Mouse (Mus musculus) granulocyte monocyte progenitor cell, adult 5-6 weeks (primary cell): ENCODE results near the gene Map2k2. TPM values are rescaled to one million over a fixed set of nuclear protein-coding genes. Genes with fewer than 3 reads are reported as not detected.

Experiments used
- ATAC-seq: replicated peaks from 2 replicates; pipeline ENCODE4 v1.8.0; 2016; ENCODE audit warnings: mild to moderate bottlenecking, moderate TSS enrichment, inconsistent platforms; ENCODE audit not compliant: poor library complexity, severe bottlenecking
- total RNA-seq, 2 experiments: library from RNA; stranded (forward) in 1 of 2; stranded (reverse) in 1 of 2; fragments of 200-712, 200-1000 nt in 1 of 2; fragments of >200 nt in 1 of 2; fragmentation: Nextera tagmentation in 1 of 2; gene quantifications; 2 replicates each; pipeline ENCODE4 v1.2.3; 2014 to 2017

Gene Map2k2
- total RNA-seq, 2 experiments from 2014 or later = 35.0 to 50.8 TPM

DNA sequence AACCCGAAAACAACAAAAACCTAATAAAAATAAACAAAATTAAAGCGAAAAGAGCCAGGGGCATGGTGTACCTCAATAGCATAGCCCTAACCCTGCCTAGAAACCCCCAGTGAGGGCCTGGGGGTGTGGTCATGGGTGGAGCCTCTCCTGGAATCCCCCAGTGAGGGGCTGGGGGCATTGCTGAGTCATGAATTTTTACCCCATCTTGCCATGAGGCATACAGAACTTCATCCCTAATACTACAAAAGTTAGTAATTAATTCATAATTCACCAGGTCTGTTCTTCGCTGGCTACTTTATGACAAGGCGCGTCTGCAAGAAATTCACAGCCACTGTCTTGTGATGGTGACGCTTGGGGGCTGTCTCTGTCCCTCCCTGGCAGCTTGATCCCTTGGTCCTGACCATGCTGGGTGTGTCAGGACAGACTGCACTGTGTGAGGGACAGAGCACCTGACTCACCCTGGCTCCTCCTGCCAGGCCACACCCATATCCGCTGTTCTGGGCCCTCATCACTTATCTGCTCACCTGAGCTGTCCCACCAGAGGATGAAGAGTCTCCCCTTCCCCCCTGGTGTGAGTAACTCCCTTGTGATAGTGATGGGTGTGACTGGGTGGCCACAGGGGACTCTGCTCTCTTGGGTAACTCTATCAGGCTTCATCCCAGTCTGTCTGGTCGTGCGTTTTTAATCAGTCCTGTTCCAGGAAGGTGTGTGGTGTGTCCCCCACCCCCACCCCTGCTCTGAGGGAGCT is 10.6 kb upstream of the Map2k2 start:
- ATAC-seq = no peak

DNA sequence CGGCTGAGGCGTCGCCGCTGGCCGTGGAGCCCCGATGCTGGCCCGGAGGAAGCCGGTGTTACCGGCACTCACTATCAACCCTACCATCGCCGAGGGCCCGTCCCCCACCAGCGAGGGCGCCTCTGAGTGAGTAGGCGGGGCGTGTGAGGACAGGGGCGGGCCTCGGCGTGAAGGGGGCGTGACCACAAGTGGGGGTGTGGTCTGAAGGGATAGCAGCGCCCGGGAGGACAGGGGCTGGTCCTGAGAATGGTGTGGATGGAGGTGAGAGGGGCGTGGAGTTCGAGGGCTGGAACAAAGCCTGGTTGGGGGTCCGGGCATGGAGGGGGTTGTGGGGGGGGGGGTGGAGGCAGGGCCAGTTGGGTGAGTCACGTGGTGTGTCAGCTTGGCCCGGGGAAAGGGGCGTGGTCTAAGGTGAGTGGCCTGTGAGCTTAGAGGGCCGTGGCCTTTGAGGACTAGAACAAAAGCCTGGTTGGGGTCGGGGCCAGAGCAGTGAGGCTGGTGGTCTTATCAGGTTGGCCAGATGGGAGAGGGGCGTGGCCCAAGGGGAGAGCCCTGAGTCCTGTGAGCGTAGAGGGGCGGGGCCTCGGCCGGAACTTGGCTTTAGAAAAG is 502 bp downstream of the Map2k2 start:
- ATAC-seq = peak; percentile 82

DNA sequence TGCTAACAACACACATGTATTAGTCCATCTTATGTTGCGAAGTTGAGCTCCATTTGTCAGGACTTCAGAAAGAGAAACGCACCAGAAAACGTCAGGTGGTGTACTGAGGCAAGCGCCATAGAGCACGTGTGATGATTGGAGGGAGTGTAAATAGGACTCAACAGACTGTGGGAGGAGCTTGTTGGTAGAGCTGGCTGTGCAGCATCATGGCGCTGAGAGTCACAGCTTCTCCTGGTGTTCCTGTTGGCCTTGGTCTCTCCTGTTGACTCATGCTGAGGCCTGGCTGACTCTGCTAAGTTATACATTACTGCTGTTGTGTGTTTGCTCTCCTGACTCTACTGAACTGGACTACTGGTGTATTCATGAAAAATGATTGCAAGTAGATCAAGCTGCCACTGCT is 7.2 kb downstream of the Map2k2 start:
- ATAC-seq = no peak

DNA sequence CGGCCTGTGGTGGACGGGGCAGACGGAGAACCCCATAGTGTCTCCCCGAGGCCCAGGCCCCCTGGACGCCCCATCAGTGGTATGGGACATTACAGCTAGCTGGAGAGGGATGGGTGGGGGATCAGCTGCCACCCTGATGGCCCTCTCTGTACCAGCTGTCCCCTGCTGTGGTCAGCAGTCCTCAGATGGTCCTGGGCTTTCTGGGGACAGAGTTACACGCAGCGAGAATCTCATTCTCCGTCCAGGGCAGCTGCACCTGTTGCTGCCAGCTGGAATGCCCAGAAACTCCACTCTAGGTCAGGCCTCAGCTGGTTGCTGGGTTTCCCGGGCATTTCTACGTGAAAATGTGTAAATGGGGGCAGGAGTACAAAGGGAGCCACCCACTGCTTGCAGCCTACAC is 13.9 kb downstream of the Map2k2 start:
- no peak for ATAC-seq

DNA sequence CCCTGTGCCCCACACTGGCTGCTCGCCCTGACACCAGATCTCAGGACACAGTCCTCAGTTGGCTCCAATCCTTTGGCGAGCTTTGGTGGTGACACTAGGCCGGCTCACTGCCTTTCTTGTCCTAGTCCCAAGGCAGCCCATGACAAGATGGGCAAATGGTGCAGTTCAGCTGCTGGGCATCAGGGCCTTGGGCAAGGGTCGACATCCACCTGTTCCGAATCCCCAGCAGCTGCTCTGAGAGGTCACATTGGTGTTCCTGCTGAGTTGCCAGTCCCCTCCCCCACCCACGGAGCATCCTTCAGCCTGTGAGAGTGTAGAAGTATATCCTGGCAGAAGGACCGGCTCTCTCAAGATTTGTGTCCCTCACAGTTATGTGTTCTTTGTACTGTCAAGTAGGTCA is 14.9 kb downstream of the Map2k2 start:
- no peak for ATAC-seq

DNA sequence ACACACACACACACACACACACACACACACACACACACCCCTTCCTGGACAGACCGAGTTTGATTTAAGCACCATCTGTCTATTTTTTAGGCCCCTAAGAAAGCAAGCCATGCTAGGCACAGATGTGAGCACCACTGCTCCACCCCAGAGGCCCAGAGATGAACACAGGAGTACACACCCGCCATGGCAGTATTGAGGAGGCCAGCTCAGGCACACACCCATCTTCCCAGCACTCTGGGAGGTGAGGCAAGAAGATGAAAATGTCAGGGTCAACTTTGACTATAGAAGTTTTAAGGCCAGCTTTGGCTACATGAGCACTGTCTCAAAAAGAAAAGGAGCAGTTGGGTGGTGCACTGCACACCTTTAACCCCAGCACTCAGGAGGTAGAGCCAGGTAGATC is 17.2 kb downstream of the Map2k2 start:
- ATAC-seq = no peak

DNA sequence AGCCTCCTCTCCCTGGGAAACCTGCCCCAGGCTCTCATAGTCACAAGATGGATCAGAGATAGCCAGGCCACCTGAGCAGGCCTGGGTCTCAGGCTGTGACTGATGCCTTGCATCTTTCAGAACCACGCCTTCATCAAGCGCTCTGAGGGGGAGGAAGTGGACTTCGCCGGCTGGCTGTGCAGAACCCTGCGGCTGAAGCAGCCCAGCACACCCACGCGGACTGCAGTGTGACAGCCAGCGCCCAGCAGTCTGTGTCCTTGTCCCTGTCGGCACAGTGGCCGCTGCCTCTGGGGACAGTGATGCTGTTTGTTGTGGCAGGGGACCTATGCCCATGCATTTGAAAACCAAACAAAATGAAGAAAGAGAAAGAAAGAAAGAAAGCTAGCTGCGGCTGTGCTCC is 17.8 kb downstream of the Map2k2 start:
- no peak for ATAC-seq

DNA sequence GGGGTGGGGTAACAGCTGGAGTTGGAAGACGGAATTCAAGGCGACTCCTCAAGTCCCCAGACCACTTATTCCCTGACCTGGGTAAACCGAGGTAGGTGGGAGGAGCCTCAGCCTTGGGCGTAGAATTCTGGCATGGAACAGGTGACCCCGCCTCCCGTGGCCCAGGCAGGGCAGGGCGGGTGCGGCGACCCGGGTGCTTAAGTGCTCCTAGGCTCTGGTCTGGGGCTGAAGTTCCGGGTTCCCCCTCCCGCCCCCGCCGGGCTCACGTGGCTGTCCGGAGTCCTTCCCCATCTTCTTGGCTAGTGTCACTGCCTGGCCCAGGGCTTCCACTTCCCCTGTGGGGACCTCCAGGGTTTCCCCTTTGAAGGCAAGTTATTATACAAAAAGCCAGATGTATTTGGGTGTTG is 28.5 kb downstream of the Map2k2 start:
- peak; percentile 40 for ATAC-seq

DNA sequence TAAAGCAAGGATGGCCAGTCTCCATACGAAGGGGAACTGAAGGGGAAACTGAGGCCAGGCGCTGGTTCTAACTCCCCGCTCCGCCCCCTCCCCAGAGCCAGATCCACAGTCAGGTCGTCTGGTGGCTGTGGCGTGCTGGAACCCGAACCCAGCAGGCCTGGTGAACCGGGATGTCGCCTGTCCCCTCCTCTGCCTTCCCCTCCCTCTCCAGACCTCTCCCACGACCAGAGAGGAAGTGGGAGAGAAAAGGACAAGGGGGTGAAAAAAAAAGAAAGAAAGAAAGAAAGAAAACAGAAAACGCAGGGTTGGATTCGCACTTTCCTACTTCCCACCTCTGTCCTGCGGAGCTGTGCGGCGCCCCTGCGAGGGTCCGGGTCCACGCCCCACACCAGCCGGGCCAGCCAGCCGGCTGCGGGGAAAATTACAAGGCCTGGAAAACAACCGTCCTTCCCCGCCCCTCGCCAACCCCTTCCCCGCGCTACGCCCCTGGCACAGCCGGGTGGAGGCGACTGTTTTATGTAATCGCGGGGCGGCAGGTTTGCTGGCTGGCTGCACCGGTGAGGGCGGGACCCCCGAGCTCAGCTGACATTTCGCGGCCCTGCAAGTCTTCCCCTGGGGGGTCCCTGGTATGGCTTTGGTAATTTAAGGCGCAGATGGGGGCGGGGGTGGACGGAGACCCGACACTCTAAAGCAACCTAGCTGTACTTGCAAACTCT is 29.4 kb downstream of the Map2k2 start, which contains the start of gene Zbtb7a:
Zbtb7a (plus strand) TSS at position 255 of the 716 bp plus-strand sequence.
- ATAC-seq = peak; percentile 5; the same call in 1 of the 2 replicates

DNA sequence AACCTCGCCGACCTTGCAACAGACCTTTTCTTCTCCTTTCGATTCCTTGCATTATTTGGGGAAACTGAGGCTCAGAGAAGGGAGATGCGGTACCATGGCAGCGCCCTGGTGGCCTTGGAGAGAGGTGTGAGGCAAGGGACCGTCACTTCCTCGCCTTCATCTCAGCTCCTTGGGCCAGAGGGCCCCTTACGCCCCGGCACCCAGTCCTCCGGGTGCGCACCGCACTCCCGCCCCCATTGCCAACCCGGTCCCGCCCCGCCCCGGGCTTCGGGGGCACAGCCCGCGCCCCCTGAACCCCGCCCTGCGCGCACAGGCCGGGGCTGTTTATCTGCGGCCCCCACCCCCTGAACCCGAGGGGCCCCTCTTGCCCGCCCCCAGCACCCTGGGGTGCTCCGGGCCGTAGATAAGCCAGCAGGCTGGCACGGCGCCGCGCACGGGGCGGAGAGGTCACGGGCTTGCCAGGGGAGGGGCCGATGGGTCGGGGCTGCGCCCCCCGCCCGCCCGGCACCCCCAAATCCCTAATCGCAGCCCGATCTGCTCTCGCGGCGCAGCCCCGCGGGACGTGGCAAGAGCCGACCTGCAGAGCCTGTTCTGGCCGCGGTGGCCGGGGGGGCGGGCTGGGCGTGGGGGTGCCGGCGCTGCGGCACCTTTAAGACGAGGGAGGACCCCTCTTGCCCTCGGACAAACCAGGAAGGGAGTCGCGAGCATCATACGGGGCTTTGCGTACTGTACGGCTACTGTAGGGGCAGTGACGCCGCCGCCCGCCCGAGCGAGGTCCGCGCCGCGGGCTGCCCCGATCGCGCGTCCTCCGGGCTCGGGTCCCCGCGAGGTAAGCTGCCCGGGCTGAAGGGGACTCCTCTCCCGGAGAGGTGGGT is 30.4 kb downstream of the Map2k2 start:
- ATAC-seq = peak; percentile 13

DNA sequence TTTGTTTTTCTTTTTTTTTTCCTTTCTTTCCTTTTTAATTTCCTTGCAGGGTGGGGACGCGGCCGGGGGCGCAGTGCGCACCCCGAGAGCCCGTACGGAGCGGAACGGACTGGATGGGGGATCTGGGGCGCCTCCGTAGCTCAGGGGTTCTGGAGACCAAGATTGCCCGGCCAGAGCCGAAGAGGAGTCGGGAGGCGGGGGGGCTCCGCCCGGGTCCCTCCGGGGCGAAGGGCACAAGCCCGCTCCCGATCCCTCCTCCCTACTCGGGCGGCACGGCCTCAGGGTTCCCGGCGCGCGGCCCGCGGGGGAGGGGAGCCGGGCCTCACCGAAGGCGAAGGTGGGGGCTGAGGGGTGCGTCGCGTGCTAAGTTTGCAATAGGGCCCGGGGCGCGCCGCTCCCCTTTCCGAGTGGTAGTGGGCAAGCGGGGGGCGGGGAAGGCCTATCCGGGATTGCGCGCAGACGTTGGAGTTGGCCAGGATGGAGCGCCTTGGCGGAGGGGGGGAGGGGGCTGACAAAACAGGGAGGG is 31.1 kb downstream of the Map2k2 start:
- ATAC-seq = no peak

DNA sequence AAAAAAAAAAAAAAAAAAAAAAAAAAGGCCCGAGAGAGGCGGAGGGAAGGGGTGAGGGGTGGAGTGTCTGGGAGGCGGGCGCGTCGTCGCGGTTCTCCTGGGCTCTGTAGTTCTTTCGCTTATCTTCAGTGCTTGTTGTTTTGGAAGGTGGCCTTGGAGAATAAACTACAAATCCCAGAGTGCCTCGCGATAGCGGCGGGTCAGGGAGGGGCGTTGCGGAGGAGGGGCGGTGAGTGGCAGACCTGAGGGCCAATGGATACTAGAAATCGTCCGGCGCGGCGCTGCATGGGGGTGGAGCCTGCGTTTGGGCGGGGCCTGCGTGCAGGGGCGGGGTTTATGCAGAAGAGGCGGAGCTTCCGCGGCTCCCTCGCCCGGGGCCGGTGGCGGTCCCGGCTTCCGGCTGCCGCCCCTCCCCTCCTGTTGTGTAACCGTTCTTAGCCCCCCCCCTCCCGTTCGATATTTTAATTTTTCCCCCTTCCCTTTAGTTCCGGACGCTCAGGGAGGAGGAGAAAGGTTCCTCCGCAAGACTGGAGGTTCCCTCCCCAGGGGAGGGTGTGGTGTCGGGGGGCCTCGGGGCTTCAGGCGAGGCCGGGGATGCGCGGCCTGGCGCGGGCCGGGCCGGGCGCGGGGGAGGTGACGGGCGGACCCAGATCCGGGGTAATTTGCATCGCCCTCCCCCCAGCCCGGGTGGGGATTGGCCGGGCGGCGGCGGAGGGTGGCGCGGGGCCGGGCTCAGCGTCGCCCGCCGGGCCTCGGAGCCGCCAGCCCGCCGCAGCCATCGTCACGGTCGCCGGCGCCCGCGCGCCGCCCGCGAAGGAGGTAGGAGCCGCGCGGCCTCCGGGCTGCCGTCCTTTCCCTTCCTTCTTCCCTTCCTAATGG is 31.8 kb downstream of the Map2k2 start:
- peak; percentile 63 for ATAC-seq

DNA sequence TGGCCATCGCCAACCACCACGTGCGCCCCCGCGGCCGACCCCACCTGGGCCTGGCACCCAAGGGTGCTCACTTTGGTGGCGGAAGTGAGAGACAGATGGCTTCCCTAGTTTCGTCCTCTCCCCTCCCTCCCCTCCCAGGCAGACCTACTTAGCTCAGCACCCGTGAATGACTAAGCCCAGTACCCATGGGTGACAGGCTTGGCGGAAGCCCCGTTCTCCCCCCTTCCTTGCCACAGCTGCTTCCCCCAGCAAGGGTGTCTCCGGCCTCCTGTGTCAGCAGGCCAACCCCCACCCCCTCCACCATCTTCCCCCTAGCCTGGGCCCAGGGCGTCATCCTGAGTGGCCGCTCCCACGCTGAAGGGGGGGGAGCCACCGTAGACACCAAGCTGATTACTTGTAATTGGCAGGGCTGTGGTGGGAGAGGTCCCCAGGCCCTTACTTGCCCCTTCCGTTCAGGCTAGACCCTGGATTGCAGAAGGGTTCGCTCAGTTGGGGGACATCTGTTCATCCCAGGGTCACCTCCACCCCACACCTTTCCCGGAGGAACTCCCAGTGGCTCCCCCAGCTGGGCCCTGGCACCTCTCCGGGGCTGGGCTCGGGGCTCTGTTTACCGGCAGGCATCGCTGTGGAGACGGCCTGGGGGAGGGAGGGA is 32.5 kb downstream of the Map2k2 start:
- ATAC-seq = peak; percentile 12

DNA sequence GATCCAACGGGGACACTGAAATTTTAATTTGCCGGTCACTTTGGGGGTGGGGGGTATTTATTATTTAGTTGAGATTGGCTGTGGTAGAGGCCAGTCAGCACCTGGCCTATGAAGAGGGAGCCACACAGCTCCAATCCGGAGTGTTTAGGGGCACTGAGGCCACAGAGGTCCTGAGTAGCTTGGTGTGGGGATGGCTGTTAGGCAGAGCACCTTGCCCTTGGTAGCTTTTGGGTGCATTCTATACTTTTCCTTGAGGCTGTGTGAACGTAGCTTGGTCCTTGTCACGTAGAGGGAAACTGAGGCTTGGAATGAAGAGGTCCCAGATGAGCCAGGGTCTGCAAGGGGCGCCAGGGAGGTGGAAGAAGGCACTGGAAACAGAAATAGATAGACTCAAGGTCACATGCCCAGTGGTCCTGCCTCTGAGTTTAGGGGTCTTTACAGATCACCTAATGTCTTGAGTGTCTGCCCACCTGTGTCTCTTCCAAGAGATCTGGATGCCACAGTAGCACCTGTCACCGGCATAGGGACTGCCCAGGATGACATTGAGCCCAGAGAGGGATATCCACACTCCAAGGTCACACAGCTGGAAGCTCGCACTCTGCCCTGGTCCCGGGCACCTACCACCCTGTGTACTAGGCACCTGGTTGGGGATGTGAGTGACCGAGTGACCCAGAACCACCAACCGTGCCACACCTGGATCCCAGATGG is 33.3 kb downstream of the Map2k2 start:
- ATAC-seq = no peak

DNA sequence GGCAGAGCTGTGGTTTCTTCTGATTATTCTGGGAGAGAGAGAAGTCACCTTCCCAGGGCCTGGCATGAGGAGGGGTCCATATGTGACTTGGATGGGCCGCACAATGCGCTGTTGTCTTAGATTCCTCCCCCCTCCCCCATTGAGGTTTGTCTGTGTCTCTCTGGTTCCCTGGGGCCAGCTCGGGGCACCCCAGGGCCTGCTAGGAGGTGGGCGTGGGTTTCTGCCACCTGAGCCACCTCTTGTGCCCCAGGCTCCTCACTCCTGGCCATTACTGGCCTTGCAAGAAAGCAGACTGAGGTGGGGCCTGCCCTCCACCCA is 33.8 kb downstream of the Map2k2 start:
- ATAC-seq = no peak

DNA sequence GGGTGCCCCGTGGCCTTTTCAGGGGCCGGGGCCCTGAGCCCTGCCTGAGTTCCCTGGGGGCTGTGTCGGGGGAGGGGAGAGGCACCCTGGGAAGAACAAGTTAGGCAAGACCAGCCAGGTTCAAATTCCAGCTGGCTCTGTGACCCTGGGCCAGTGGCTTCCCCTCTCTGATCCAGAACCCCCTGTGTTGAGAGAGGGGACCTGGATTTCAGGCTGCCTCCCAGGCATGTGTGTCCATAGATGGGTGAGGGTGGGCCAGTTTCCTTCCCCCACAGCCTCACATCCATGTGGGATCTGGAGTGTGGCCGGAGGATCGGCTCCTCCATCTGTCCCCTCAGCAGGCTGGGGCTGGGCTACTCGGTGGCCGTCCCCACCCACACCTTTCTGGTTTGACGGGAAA is 34.3 kb downstream of the Map2k2 start:
- ATAC-seq = no peak

DNA sequence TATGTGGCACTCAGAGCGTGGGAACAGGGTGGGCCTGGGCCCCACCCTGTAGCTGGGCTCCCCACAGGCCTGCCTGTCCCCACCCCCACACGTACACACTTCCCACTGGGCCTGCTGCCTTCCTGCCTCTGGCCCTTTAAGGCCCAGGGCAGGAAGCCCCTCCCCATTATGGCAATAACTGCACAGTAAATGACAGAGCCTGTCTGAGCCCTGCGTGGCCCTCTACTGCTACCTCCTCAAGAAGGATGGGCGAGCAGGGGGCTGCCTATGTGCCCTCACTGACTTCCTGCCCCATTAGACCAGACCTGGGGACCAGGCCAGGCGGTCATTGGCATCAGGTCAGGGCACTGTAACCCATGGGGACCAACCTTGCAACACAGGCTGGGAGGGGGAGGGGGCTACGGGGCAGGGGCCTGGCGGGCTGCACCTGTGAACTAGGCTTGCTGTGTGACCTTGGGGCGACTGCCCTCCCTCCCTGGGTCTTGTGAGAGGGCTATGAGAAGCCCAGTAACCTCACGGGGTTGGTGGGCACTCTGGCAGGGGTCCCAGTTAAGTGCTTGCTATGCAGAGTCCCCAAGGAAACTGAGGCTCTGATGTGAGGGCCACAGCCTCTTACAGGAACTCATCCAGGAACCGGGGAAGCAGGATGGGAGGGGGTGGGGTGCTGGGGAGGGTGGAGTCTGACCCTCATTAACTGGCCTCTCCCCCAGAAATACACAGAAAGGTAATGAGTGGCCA is 35.2 kb downstream of the Map2k2 start:
- no peak for ATAC-seq
